Mouse (Mus musculus) retina, adult 2 months (tissue): ENCODE data around the gene Dlgap1.
A peak's percentile ranks its signal among the peaks of the same experiment; 100 is the strongest.

Experiments
- DNase-seq: peaks from one replicate; pipeline ENCODE4 v3.0.0-alpha.2; 2012; ENCODE audit warnings: low read depth, low spot score

Dlgap1 gene

GRCm38 (mm10) chr17:70172500-70173036, 203.7 kb downstream of the Dlgap1 start:
- no peak for DNase-seq

- no peak for DNase-seq
These were observed 205.0 kb downstream of the Dlgap1 start for GRCm38 (mm10) chr17:70173916-70174315.

- DNase-seq = no peak
These were observed 222.4 kb downstream of the Dlgap1 start for GRCm38 (mm10) chr17:70191228-70191627.

GRCm38 (mm10) chr17:70222891-70223290, 254.0 kb downstream of the Dlgap1 start:
- DNase-seq = no peak

GRCm38 (mm10) chr17:70247342-70247741, 278.5 kb downstream of the Dlgap1 start:
- no peak for DNase-seq

- DNase-seq = no peak
These were observed 279.4 kb downstream of the Dlgap1 start for GRCm38 (mm10) chr17:70248250-70248649.

GRCm38 (mm10) chr17:70252476-70252875, 283.6 kb downstream of the Dlgap1 start:
- no peak for DNase-seq

- no peak for DNase-seq
These were observed 287.5 kb downstream of the Dlgap1 start for GRCm38 (mm10) chr17:70256371-70256770.

- no peak for DNase-seq
These were observed 294.3 kb downstream of the Dlgap1 start for GRCm38 (mm10) chr17:70263156-70263555.

GRCm38 (mm10) chr17:70272125-70272524, 303.3 kb downstream of the Dlgap1 start:
- DNase-seq = no peak

- no peak for DNase-seq
These were observed 318.8 kb downstream of the Dlgap1 start for GRCm38 (mm10) chr17:70287708-70288107.

- DNase-seq = no peak
These were observed 325.2 kb downstream of the Dlgap1 start for GRCm38 (mm10) chr17:70294106-70294505.

GRCm38 (mm10) chr17:70301941-70302478, 333.1 kb downstream of the Dlgap1 start:
- no peak for DNase-seq

- DNase-seq = no peak
These were observed 333.8 kb downstream of the Dlgap1 start for GRCm38 (mm10) chr17:70302656-70303055.

GRCm38 (mm10) chr17:70305021-70305420, 336.1 kb downstream of the Dlgap1 start:
- no peak for DNase-seq

- DNase-seq = no peak
These were observed 338.7 kb downstream of the Dlgap1 start for GRCm38 (mm10) chr17:70307418-70308176.

GRCm38 (mm10) chr17:70308364-70309231, 339.7 kb downstream of the Dlgap1 start:
- no peak for DNase-seq

GRCm38 (mm10) chr17:70316327-70316726, 347.5 kb downstream of the Dlgap1 start:
- DNase-seq = no peak

- no peak for DNase-seq
These were observed 348.9 kb downstream of the Dlgap1 start for GRCm38 (mm10) chr17:70317779-70318178.

- DNase-seq = no peak
These were observed 353.1 kb downstream of the Dlgap1 start for GRCm38 (mm10) chr17:70321976-70322375.

- DNase-seq = no peak
These were observed 364.6 kb downstream of the Dlgap1 start for GRCm38 (mm10) chr17:70333440-70333839.

GRCm38 (mm10) chr17:70334171-70334570, 365.3 kb downstream of the Dlgap1 start:
- peak; percentile 15 for DNase-seq
